Mouse (Mus musculus) midbrain, embryonic 16.5 days (tissue): ENCODE data around the gene Mcub. TPM values are rescaled to one million over a fixed set of nuclear protein-coding genes. Genes with fewer than 3 reads are reported as not detected.

Experiments used
- ATAC-seq: fragments of 200-750 bp; cut with Nextera tagmentation; 2 replicates; pipeline ENCODE4 v1.8.0; 2017; ENCODE audit warnings: moderate TSS enrichment
- H3K27ac ChIP-seq: fragments of 300-500 bp; sonication (generic); 2 replicates; pipeline ENCODE4 v1.5.1; 2014; ENCODE audit warnings: mild to moderate bottlenecking, low read length, mixed read lengths
- H3K27me3 ChIP-seq: fragments of 300-500 bp; sonication (generic); 2 replicates; pipeline ENCODE4 v1.6.1; 2014; ENCODE audit warnings: low read depth, low read length, mixed read lengths; ENCODE audit not compliant: control insufficient read depth, insufficient read depth
- H3K36me3 ChIP-seq: fragments of 300-500 bp; sonication (generic); 2 replicates; pipeline ENCODE4 v1.6.1; 2014; ENCODE audit warnings: mild to moderate bottlenecking, low read length, moderate library complexity, mixed read lengths; ENCODE audit not compliant: control insufficient read depth, insufficient read depth
- H3K4me1 ChIP-seq: fragments of 300-500 bp; sonication (generic); 2 replicates; pipeline ENCODE4 v1.6.1; 2014; ENCODE audit warnings: mild to moderate bottlenecking, low read length, mixed read lengths; ENCODE audit not compliant: control insufficient read depth, insufficient read depth
- H3K4me2 ChIP-seq: fragments of 300-500 bp; sonication (generic); 2 replicates; pipeline ENCODE4 v1.6.1; 2014; ENCODE audit warnings: mild to moderate bottlenecking, low read length, mixed read lengths
- H3K4me3 ChIP-seq: fragments of 300-500 bp; sonication (generic); 2 replicates; pipeline ENCODE4 v1.5.1; 2014; ENCODE audit warnings: low read depth, mild to moderate bottlenecking, low read length, moderate library complexity, mixed read lengths
- H3K9ac ChIP-seq: fragments of 300-500 bp; sonication (generic); 2 replicates; pipeline ENCODE4 v1.6.1; 2014; ENCODE audit warnings: low read depth, low read length, mixed read lengths
- H3K9me3 ChIP-seq: fragments of 300-500 bp; sonication (generic); replicated peaks from 2 replicates; pipeline ENCODE4 v1.6.1; 2014; ENCODE audit warnings: mild to moderate bottlenecking, low read length, mixed read lengths; ENCODE audit not compliant: control insufficient read depth, poor library complexity, severe bottlenecking
- WGBS: fragments of 180-500 bp; shearing (Covaris S2); extraction: QIAGEN DNeasy Blood & Tissue Kit; methylation state at CpG from one replicate; pipeline ENCODE4 v1.1.7; 2014; 5-methylcytosine and 5-hydroxymethylcytosine counted together
- polyA plus RNA-seq: library from polyadenylated mRNA; unstranded; fragments of >200 nt; fragmentation: Nextera tagmentation; extraction: Ambion mirVana; gene quantifications from 2 replicates; pipeline ENCODE4 v1.2.1, GENCODE M21; 2015

The Mcub gene
- polyA plus RNA-seq, 1 experiment from 2014 or later: 4.6 TPM

DNA sequence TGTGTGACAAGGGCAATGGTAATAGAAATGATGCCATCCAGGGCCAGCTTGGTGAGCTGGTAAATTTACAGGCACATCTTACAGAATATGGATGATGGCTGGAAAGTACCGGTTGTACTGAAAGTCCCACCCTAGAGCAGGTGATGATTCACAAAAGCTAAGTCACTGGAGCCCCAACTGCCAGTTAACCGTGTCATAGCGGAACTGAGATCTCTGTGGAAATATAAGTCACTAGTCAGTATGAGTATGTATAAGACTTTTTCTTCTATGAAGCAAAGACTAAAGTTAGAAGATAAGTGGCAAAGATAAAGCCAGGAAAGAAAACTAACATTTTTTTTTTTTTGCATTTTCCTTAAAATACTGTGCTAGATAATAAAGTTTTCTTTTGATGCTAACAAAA, 76.9 kb downstream of the Mcub start:
- no peak overlapping the region for H3K4me2 ChIP-seq
- 96% methylated on average over 3 of the region's 3 CpGs for WGBS
- H3K27me3 ChIP-seq: no peaks in the 10 kb centered on the region
- H3K36me3 ChIP-seq: peaks cover 13% of the 10 kb centered on the region
- H3K4me3 ChIP-seq: no peak overlapping the region
- H3K4me1 ChIP-seq: no peaks in the 10 kb centered on the region
- no peaks in the 10 kb centered on the region for H3K9me3 ChIP-seq
- H3K9ac ChIP-seq: no peak overlapping the region
- ATAC-seq: no peak
- H3K27ac ChIP-seq: no peak overlapping the region

DNA sequence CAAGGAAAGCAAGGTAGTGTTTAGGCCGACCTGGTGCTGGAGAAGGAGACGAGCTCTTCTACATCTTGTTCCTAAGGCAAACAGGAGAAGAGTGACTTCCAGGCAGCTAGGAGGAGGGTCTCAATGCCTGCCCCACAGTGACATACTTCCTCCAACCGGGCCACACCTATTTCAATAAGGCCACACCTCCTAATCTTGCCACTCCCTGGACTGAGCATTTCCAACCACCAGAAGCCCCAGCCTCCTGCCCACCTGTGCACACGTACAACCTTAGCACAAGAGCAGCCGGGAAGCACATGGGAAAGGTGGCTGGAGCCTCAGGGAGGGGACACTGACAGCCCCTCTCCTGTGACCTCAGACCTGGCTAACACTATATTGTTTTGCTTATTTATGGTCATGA, 78.0 kb downstream of the Mcub start:
- no peak for ATAC-seq
- WGBS: 95% methylated on average over 5 of the region's 5 CpGs
- H3K27me3 ChIP-seq: no peaks in the 10 kb centered on the region

DNA sequence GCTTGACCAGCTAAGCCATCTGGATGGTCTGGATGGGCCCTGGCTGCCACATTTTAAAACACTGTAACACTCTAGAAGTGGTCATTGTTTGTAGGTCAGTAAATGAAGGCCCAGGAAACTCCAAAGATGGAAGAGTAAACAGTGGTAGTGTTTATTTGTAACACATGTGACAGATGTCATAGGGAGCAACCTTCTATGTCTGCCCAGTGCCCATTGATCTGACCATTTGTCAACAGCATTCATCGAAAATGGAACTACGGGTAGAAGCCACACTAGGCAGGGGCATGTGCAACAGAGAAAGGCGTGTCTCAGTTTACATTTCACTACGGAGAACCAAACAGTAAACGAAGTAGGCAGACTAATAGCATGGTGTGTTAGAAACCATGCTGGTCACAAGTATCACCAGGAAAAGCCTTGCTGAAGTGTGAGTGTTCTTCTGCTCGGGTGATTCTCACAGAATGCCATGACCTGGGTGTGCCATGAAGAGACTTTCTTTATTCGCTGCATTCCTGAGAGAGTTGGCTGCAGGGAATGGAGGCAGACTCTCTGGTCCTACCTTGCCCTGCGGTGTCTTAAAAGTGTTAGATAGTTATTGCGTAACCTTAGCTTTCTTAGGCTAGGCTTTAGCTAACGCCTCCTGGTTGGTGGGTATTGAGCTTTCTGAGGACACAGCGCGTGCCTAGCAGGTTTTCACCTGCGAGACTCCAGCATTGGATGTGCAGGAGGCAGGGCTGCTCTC, 82.1 kb downstream of the Mcub start:
- H3K4me3 ChIP-seq: no peak overlapping the region
- no peaks in the 10 kb centered on the region for H3K27me3 ChIP-seq
- 91% methylated on average over 13 of the region's 13 CpGs for WGBS
- H3K4me1 ChIP-seq: no peaks in the 10 kb centered on the region
- no peak overlapping the region for H3K9ac ChIP-seq
- no peaks in the 10 kb centered on the region for H3K9me3 ChIP-seq
- no peak overlapping the region for H3K4me2 ChIP-seq
- peaks cover 11% of the 10 kb centered on the region; the same call in 1 of the 2 replicates for H3K36me3 ChIP-seq
- ATAC-seq: no peak
- H3K27ac ChIP-seq: no peak overlapping the region

More for the DNA sequence above, 78.0 kb downstream of the Mcub start:
- no peak overlapping the region for H3K4me2 ChIP-seq
- no peak overlapping the region for H3K9ac ChIP-seq
- H3K4me3 ChIP-seq: no peak overlapping the region
- H3K4me1 ChIP-seq: no peaks in the 10 kb centered on the region
- no peak overlapping the region for H3K27ac ChIP-seq
- H3K9me3 ChIP-seq: no peaks in the 10 kb centered on the region
- peaks cover 13% of the 10 kb centered on the region for H3K36me3 ChIP-seq

DNA sequence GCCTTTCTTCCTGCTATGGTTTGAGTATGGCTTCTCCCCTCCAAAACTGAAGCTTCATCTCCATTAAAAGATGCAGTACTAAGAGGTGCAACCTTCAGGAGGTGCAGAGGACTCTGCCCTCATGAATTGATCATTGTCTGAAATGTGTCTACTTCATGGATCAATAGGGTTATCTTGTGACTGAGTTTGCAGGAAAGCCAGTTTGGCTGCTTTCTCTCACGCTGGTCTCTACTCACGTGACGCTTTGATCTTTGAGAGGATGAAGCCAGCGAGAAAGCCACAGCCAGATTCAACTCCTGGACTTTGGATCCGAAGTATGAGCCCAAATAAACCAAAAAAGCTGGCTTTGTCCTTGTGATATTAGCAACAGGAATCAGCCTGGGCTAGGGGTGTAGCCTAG, 83.6 kb downstream of the Mcub start:
- Histone ChIP-seq H3K4me1 (no peaks in the 10 kb centered on the region), H3K4me2 (no peak overlapping the region), H3K4me3 (no peak overlapping the region), H3K9me3 (no peaks in the 10 kb centered on the region), H3K36me3 (0 out of 2 replicates have a peak, but pooled peaks cover 2% of the 10 kb centered on the region), H3K27me3 (no peaks in the 10 kb centered on the region), H3K27ac (no peak overlapping the region), H3K9ac (no peak overlapping the region)
- 87% methylated on average over 5 of the region's 5 CpGs for WGBS
- ATAC-seq: no peak

DNA sequence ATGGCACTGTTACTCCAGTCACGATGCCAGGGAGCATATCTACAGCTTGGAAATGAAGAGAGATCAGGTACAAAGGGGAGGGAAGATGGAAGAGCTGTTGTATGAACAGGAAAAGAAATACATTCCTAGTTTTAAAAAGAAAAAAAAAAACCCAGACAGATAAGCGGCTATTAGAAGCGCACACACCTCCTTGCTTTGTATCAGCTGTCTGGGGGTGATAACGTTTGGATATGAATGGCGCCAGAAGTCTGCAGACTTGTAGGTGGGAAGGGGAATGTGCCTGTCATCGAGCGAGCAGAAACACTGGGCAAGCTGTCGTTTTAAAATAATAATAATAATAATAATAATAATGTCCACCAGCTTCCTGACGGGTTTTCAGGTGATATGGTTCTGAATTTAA, 84.4 kb downstream of the Mcub start:
- Histone ChIP-seq H3K9ac (no peak overlapping the region), H3K4me1 (no peaks in the 10 kb centered on the region), H3K9me3 (no peaks in the 10 kb centered on the region), H3K36me3 (0 out of 2 replicates have a peak, but pooled peaks cover under 1% of the 10 kb centered on the region), H3K27ac (no peak overlapping the region), H3K4me3 (no peak overlapping the region), H3K27me3 (no peaks in the 10 kb centered on the region), H3K4me2 (no peak overlapping the region)
- no peak for ATAC-seq
- WGBS: 93% methylated on average over 9 of the region's 9 CpGs

DNA sequence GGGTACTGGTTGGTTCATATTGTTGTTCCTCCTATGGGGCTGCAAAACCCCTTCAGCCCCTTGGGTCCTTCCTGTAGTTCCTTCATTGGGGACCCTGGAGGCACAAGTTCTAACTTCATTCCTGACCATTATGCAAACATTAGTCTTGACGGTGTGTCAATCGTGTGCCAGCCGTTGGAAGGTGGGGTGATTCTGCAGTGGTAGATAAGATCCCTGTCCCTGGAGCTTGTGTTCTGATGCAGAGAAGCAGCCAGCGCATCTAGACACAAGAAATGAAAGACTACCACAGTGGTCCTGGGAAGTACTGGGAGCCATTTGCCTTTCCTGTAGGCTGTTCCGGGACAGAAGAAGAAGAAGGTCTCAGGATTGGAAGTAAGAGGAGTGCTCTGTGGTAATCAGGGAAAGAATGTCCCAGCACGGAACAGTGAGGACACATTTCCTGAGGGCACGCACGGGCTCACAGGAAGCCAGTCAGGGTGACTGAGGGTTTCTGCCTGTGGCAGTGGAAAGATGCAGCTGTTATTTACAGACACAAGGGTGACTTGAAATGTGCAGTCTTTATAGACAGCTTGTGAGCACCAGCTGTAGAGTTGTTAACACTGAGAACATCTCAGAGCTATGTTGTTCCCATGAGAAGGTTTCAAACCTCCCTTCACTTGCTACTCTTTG, 88.9 kb downstream of the Mcub start:
- Histone ChIP-seq H3K4me2 (no peak overlapping the region), H3K4me1 (peaks cover 9% of the 10 kb centered on the region), H3K9ac (no peak overlapping the region), H3K36me3 (no peaks in the 10 kb centered on the region), H3K4me3 (no peak overlapping the region), H3K27me3 (no peaks in the 10 kb centered on the region), H3K9me3 (no peaks in the 10 kb centered on the region), H3K27ac (no peak overlapping the region)
- WGBS: 91% methylated on average over 8 of the region's 8 CpGs
- ATAC-seq: no peak

DNA sequence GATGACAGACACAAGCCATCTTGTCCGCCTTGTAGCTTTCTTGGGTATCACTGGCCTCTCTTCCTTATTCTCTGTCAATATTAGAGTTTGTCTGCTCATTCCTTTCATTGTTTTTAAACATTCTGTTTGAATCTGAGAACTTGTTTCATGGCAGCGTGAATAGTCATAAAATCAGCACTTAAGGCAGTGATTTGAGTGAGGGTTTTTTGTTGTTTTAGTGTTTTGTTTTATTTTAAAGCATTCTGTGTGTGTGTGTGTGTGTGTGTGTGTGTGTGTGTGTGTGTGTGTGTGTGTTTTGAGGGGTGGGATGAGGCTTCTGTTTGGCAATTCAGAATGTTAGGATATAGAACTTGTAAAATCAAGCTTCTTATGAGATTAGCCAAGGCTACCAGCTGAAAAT, 90.1 kb downstream of the Mcub start:
- H3K4me2 ChIP-seq: peak overlapping the region; percentile 82
- H3K27me3 ChIP-seq: no peaks in the 10 kb centered on the region
- H3K9me3 ChIP-seq: no peaks in the 10 kb centered on the region
- H3K4me3 ChIP-seq: no peak overlapping the region
- H3K9ac ChIP-seq: no peak overlapping the region
- no peaks in the 10 kb centered on the region for H3K36me3 ChIP-seq
- 70% methylated on average over 2 of the region's 2 CpGs for WGBS
- H3K27ac ChIP-seq: no peak overlapping the region
- no peak for ATAC-seq
- H3K4me1 ChIP-seq: peaks cover 9% of the 10 kb centered on the region

DNA sequence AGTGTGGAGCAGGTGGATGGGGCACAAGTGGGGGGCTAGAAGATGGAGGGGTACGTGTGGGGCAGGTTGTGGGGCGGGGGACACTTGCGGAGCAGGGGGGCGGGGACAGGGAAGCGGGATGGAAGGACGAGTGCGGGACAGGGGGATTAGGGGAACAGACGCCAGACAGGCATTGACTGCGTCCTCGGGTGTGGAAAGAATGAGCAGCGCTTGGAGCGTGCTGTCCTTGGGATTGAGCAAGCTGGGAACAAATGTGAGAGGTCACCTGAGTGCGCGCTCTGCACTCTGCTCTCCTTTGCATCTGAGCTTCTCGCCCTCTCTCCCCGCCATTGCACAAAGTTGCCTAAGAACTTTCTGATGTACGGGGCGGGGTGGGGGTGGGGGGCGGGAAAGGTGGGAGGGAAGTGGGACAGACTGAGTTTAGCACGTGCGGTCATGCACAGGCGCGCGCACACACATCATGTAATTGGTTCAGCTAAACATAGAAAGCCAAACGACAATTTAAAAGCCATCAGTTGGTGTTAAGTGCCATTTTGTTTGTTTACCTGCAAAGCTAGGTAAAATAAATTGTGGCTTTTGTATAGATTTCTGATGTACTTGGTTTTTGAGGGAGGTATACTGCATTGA, 90.8 kb downstream of the Mcub start:
- Histone ChIP-seq H3K4me1 (peaks cover 9% of the 10 kb centered on the region), H3K9me3 (no peaks in the 10 kb centered on the region), H3K27me3 (no peaks in the 10 kb centered on the region), H3K27ac (peak overlapping the region; percentile 84), H3K9ac (peak overlapping the region; percentile 87), H3K36me3 (no peaks in the 10 kb centered on the region), H3K4me3 (peak overlapping the region; percentile 76), H3K4me2 (peak overlapping the region; percentile 82)
- WGBS: 0% methylated on average over 23 of the region's 25 CpGs
- peak; percentile 68 for ATAC-seq
